In genomic region chr11:75429019-75429705, GRCm38 (mm10) we compare ENCODE assay signal across 11 mouse cellular contexts. TPM values are rescaled to one million over a fixed set of nuclear protein-coding genes. Genes with fewer than 3 reads are reported as not detected.
DNase-seq lines count a peak whose midpoint lies in the region; ATAC-seq and TF ChIP-seq lines count a peak whose summit lies in the region.
"Had no signal": no experiment of that assay in that cellular context is flagged by ENCODE, and none has a peak within 500 bp of the region (broad histone marks: within the 10 kb centered on the region; RNA-seq: fewer than 3 reads in every experiment).

No protein-coding gene starts in this region.

- H3K4me3 ChIP-seq in midbrain, postnatal 0 days (ENCODE audit: low read depth, low read length), result no peak overlapping the region
- H3K4me3 ChIP-seq in forebrain, postnatal 0 days (ENCODE audit: low read depth, low read length), result no peak overlapping the region
- H3K4me3 ChIP-seq: gastrocnemius, adult 2 months; limb, embryonic 15.5 days had no signal

- H3K4me2 ChIP-seq in midbrain, postnatal 0 days (ENCODE audit: low read depth, low read length, poor library complexity, severe bottlenecking), result no peak overlapping the region
- no peak overlapping the region for H3K4me2 ChIP-seq in forebrain, postnatal 0 days (ENCODE audit: low read depth)
- H3K4me2 ChIP-seq: limb, embryonic 15.5 days had no signal

- H3K27ac ChIP-seq in midbrain, postnatal 0 days (ENCODE audit: low read depth, low read length), result no peak overlapping the region
- H3K27ac ChIP-seq in forebrain, postnatal 0 days (ENCODE audit: low read depth, low read length), result no peak overlapping the region
- H3K27ac ChIP-seq: gastrocnemius, adult 2 months; limb, embryonic 15.5 days had no signal

- H3K9me3 ChIP-seq in midbrain, postnatal 0 days (ENCODE audit: low read length), result no peaks in the 10 kb centered on the region
- H3K9me3 ChIP-seq in forebrain, postnatal 0 days (ENCODE audit: low read length), result no peaks in the 10 kb centered on the region
- H3K9me3 ChIP-seq: limb, embryonic 15.5 days had no signal

- 89% methylated on average over 9 of the region's 9 CpGs for WGBS in midbrain, postnatal 0 days
- WGBS in forebrain, postnatal 0 days, result 85% methylated on average over 9 of the region's 9 CpGs

- no peaks in the 10 kb centered on the region for H3K4me1 ChIP-seq in midbrain, postnatal 0 days (ENCODE audit: insufficient read depth, low read length)
- 0 out of 2 replicates have a peak, but pooled peaks cover 7% of the 10 kb centered on the region for H3K4me1 ChIP-seq in forebrain, postnatal 0 days (ENCODE audit: insufficient read depth)

- peak; percentile 94 for ATAC-seq in common myeloid progenitor, adult 5-6 weeks (replicated peaks; ENCODE audit: low read depth, poor library complexity, severe bottlenecking)
- ATAC-seq in monocyte, adult 5-6 weeks (replicated peaks; ENCODE audit: insufficient number of reproducible peaks, low FRiP score, low TSS enrichment, poor library complexity, severe bottlenecking), result peak; percentile 96
- ATAC-seq in midbrain, postnatal 0 days (ENCODE audit: low FRiP score), result no peak
- no peak for ATAC-seq in forebrain, postnatal 0 days

- H3K27me3 ChIP-seq in midbrain, postnatal 0 days (ENCODE audit: insufficient read depth, low read length), result no peaks in the 10 kb centered on the region
- no peaks in the 10 kb centered on the region for H3K27me3 ChIP-seq in forebrain, postnatal 0 days (ENCODE audit: insufficient read depth, low read length)
- H3K27me3 ChIP-seq: limb, embryonic 15.5 days had no signal

- peak; percentile 19 for DNase-seq in spleen, adult 12 weeks (ENCODE audit: low spot score)
- no peak for DNase-seq in spleen, postnatal 4 days (ENCODE audit: low spot score in 2 of 2)
- DNase-seq in thymus, postnatal 4 days, result peak; percentile 63
- no peak for DNase-seq in midbrain, postnatal 0 days (ENCODE audit: low spot score)
- DNase-seq in forebrain, postnatal 0 days, result no peak
- no peak for DNase-seq in cerebellum, postnatal 10 days
- DNase-seq: gastrocnemius, adult 2 months; kidney, adult 18-20 months had no signal

- TF ChIP-seq CTCF in midbrain, postnatal 0 days (IDR thresholded peaks at IDR 0.05), result no peak
- no peak for TF ChIP-seq CTCF in forebrain, postnatal 0 days (IDR thresholded peaks at IDR 0.05; ENCODE audit: low read depth)

- no peaks in the 10 kb centered on the region for H3K36me3 ChIP-seq in midbrain, postnatal 0 days (ENCODE audit: insufficient read depth, low read length)
- H3K36me3 ChIP-seq in forebrain, postnatal 0 days (ENCODE audit: insufficient read depth), result no peaks in the 10 kb centered on the region
- H3K36me3 ChIP-seq: limb, embryonic 15.5 days had no signal

- no peak overlapping the region for H3K9ac ChIP-seq in midbrain, postnatal 0 days (replicated peaks; ENCODE audit: low read length, poor library complexity, severe bottlenecking)
- H3K9ac ChIP-seq in forebrain, postnatal 0 days, result no peak overlapping the region
- H3K9ac ChIP-seq: limb, embryonic 15.5 days had no signal

RNA-seq across cellular contexts. Expression of gene Serpinf1, which starts 6.7 kb away (rescaled TPM):
- 76.0 and 77.8 TPM in 2 replicates for total RNA-seq in common myeloid progenitor, adult 5-6 weeks (2017)
- not detected in 3 replicates for total RNA-seq in monocyte, adult 5-6 weeks (2017)
- 50.6 and 92.0 TPM in 2 replicates for total RNA-seq in midbrain, postnatal 0 days (2014; rRNA removed)
- polyA plus RNA-seq in midbrain, postnatal 0 days (2015; fragmentation: Nextera tagmentation; extraction: Ambion mirVana), result 34.3 and 44.6 TPM in 2 replicates
- total RNA-seq in forebrain, postnatal 0 days (2014; rRNA removed), result 43.0 and 53.3 TPM in 2 replicates
- polyA plus RNA-seq in forebrain, postnatal 0 days (2015; fragmentation: Nextera tagmentation; extraction: Ambion mirVana), result 44.6 and 57.7 TPM in 2 replicates

RNA-seq across cellular contexts. Expression of gene Serpinf2, which starts 10.2 kb away (rescaled TPM):
- total RNA-seq in common myeloid progenitor, adult 5-6 weeks (2017), result 0.32 TPM in 1 of 2 replicates, not detected in the other
- 0.19 TPM in 1 of 3 replicates, not detected in the others for total RNA-seq in monocyte, adult 5-6 weeks (2017)
- not detected in 2 replicates for total RNA-seq in midbrain, postnatal 0 days (2014; rRNA removed)
- 0.11 TPM in 1 of 2 replicates, not detected in the other for polyA plus RNA-seq in midbrain, postnatal 0 days (2015; fragmentation: Nextera tagmentation; extraction: Ambion mirVana)
- total RNA-seq in forebrain, postnatal 0 days (2014; rRNA removed), result 0.24 TPM in 1 of 2 replicates, not detected in the other
- polyA plus RNA-seq in forebrain, postnatal 0 days (2015; fragmentation: Nextera tagmentation; extraction: Ambion mirVana), result not detected in 2 replicates
- total RNA-seq: gastrocnemius, adult 2 months had no signal

RNA-seq across cellular contexts. Expression of gene Wdr81, which starts 25.4 kb away (rescaled TPM):
- total RNA-seq in common myeloid progenitor, adult 5-6 weeks (2017), result 8.4 and 8.6 TPM in 2 replicates
- total RNA-seq in monocyte, adult 5-6 weeks (2017), result 15.9 to 17.9 TPM (median 16.5 TPM) in 3 replicates
- 17.4 and 29.7 TPM in 2 replicates for total RNA-seq in midbrain, postnatal 0 days (2014; rRNA removed)
- 4.5 and 4.8 TPM in 2 replicates for polyA plus RNA-seq in midbrain, postnatal 0 days (2015; fragmentation: Nextera tagmentation; extraction: Ambion mirVana)
- 15.8 and 15.9 TPM in 2 replicates for total RNA-seq in forebrain, postnatal 0 days (2014; rRNA removed)
- 4.2 and 4.9 TPM in 2 replicates for polyA plus RNA-seq in forebrain, postnatal 0 days (2015; fragmentation: Nextera tagmentation; extraction: Ambion mirVana)

RNA-seq across cellular contexts. Expression of gene Tlcd2, which starts 32.4 kb away (rescaled TPM):
- total RNA-seq in common myeloid progenitor, adult 5-6 weeks (2017), result 26.9 and 33.6 TPM in 2 replicates
- total RNA-seq in monocyte, adult 5-6 weeks (2017), result 1.0 to 8.1 TPM (median 1.3 TPM) in 3 replicates
- total RNA-seq in midbrain, postnatal 0 days (2014; rRNA removed), result 0.66 and 0.76 TPM in 2 replicates
- polyA plus RNA-seq in midbrain, postnatal 0 days (2015; fragmentation: Nextera tagmentation; extraction: Ambion mirVana), result 1.6 and 1.9 TPM in 2 replicates
- total RNA-seq in forebrain, postnatal 0 days (2014; rRNA removed), result 0.31 and 1.4 TPM in 2 replicates
- 0.79 and 1.2 TPM in 2 replicates for polyA plus RNA-seq in forebrain, postnatal 0 days (2015; fragmentation: Nextera tagmentation; extraction: Ambion mirVana)

RNA-seq across cellular contexts. Expression of gene Prpf8, which starts 57.5 kb away (rescaled TPM):
- 130 and 156 TPM in 2 replicates for total RNA-seq in common myeloid progenitor, adult 5-6 weeks (2017)
- 65.5 to 114 TPM (median 72.0 TPM) in 3 replicates for total RNA-seq in monocyte, adult 5-6 weeks (2017)
- 121 and 129 TPM in 2 replicates for total RNA-seq in midbrain, postnatal 0 days (2014; rRNA removed)
- polyA plus RNA-seq in midbrain, postnatal 0 days (2015; fragmentation: Nextera tagmentation; extraction: Ambion mirVana), result 25.7 and 27.6 TPM in 2 replicates
- 89.0 and 120 TPM in 2 replicates for total RNA-seq in forebrain, postnatal 0 days (2014; rRNA removed)
- 25.6 and 27.9 TPM in 2 replicates for polyA plus RNA-seq in forebrain, postnatal 0 days (2015; fragmentation: Nextera tagmentation; extraction: Ambion mirVana)

Comparison
In these comparisons a context has a peak if more than half of its experiments do, and no peak if none do; other contexts are left out.
1. DNase-seq: peak in spleen, adult 12 weeks (single experiment) and thymus, postnatal 4 days (single experiment); none in spleen, postnatal 4 days (0 of 2), midbrain, postnatal 0 days (single experiment), forebrain, postnatal 0 days (single experiment) and cerebellum, postnatal 10 days (0 of 2).
2. ATAC-seq: peak in common myeloid progenitor, adult 5-6 weeks (single experiment) and monocyte, adult 5-6 weeks (single experiment); none in midbrain, postnatal 0 days (single experiment) and forebrain, postnatal 0 days (single experiment).
3. RNA of gene Serpinf1, which starts 6.7 kb away (total RNA-seq): 50.6 to 92.0 TPM in midbrain, postnatal 0 days, 76.0 to 77.8 TPM in common myeloid progenitor, adult 5-6 weeks and 43.0 to 53.3 TPM in forebrain, postnatal 0 days; not detected in monocyte, adult 5-6 weeks; every median in the first group is over 10 times any median in the second.